Mouse (Mus musculus) E14TG2a.4 (cell line): ENCODE measurements around the gene Lhx8.

Experiments used
- CTCF ChIP-seq: conservative IDR thresholded peaks from 2 replicates; pipeline ENCODE4 v1.5.1; 2014; ENCODE audit warnings: low read length
- NANOG ChIP-seq: IDR thresholded peaks from 2 replicates; pipeline ENCODE4 v1.6.1; 2014; ENCODE audit warnings: borderline replicate concordance, low read length, mixed read lengths
- POU5F1 ChIP-seq: IDR thresholded peaks from 2 replicates; pipeline ENCODE4 v1.6.1; 2014; ENCODE audit warnings: low read length, borderline replicate concordance

DNA sequence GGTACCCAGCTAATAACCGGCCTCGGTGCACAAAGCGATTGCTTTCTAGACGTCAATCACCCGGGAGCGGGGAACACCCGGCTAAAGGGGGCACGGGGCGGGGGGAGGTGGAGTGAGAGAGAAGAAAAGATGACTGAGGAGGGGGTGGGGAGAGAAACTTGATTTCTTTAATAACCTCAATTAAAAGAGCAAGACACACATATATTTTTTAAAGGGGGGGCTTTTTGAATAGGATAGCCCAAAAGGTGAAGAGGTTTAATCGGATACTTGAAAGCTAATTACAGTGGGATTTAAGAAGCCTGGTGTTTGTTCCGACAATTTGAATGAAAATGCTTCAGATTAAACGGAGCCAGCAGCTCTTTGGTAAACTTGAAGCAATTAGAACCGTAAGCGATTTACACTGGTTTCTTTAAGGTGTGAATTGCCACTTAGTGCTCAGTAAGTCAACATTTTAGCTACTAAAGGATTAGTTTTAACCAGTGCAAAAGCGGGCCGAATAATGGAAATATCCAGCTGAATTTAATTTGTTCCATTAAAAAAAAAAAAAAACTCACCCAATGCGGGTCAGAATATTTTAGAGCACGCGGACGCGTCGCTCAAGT, 1.6 kb downstream of the Lhx8 start:
- TF ChIP-seq CTCF: no peak
- TF ChIP-seq POU5F1: no peak
- TF ChIP-seq NANOG: no peak
